Mouse (Mus musculus): ENCODE measurements around the gene Eln. TPM values are rescaled to one million over a fixed set of nuclear protein-coding genes. Genes with fewer than 3 reads are reported as not detected.

Eln gene
- total RNA-seq, 2 experiments from 2014 or later, result 67.1 to 103 TPM

- intact Hi-C loops (cut with DNase I), result loop anchor here (5.0 kb wide), 1 partner anchor 222 kb away; no protein-coding TSS in a partner anchor
Observed at GRCm38 (mm10) chr5:134745801-134746200, 1.3 kb downstream of the Eln start.

GRCm38 (mm10) chr5:134745000-134745399 lies 2.1 kb downstream of the Eln start:
- intact Hi-C loops (cut with DNase I), result loop anchor here (5.0 kb wide), 1 partner anchor 222 kb away; no protein-coding TSS in a partner anchor
- no peak for DNase-seq

More at GRCm38 (mm10) chr5:134745801-134746200, 1.3 kb downstream of the Eln start:
- DNase-seq, result no peak

GRCm38 (mm10) chr5:134743991-134744390 lies 3.1 kb downstream of the Eln start:
- no peak for DNase-seq
- intact Hi-C loops (cut with DNase I), result no loop called here

- intact Hi-C loops (cut with DNase I), result no loop called here
- DNase-seq, result no peak
Observed at GRCm38 (mm10) chr5:134742221-134742795, 4.8 kb downstream of the Eln start.

- intact Hi-C loops (cut with DNase I), result no loop called here
- peak; percentile 61 to 63 for DNase-seq
Observed at GRCm38 (mm10) chr5:134740501-134741341, 6.4 kb downstream of the Eln start.

GRCm38 (mm10) chr5:134739951-134740350 lies 7.2 kb downstream of the Eln start:
- intact Hi-C loops (cut with DNase I), result no loop called here
- DNase-seq, result no peak

- DNase-seq, result no peak
- intact Hi-C loops (cut with DNase I), result no loop called here
Observed at GRCm38 (mm10) chr5:134734920-134735319, 12.2 kb downstream of the Eln start.

- intact Hi-C loops (cut with DNase I), result no loop called here
- no peak for DNase-seq
Observed at GRCm38 (mm10) chr5:134734072-134734471, 13.1 kb downstream of the Eln start.

GRCm38 (mm10) chr5:134733241-134733640 lies 13.9 kb downstream of the Eln start:
- intact Hi-C loops (cut with DNase I), result no loop called here
- no peak for DNase-seq

GRCm38 (mm10) chr5:134729124-134729523 lies 18.0 kb downstream of the Eln start:
- no peak for DNase-seq
- intact Hi-C loops (cut with DNase I), result no loop called here

GRCm38 (mm10) chr5:134728535-134728934 lies 18.6 kb downstream of the Eln start:
- no peak for DNase-seq
- intact Hi-C loops (cut with DNase I), result no loop called here

- intact Hi-C loops (cut with DNase I), result no loop called here
- DNase-seq, result no peak
Observed at GRCm38 (mm10) chr5:134727001-134727639, 20.0 kb downstream of the Eln start.

- DNase-seq, result no peak
- intact Hi-C loops (cut with DNase I), result no loop called here
Observed at GRCm38 (mm10) chr5:134725299-134725698, 21.8 kb downstream of the Eln start.

- DNase-seq, result no peak
- intact Hi-C loops (cut with DNase I), result no loop called here
Observed at GRCm38 (mm10) chr5:134720058-134720457, 27.1 kb downstream of the Eln start.

GRCm38 (mm10) chr5:134711076-134711475 lies 36.0 kb downstream of the Eln start:
- intact Hi-C loops (cut with DNase I), result no loop called here
- DNase-seq, result no peak

- intact Hi-C loops (cut with DNase I), result loop anchor here (5.0 kb wide), 1 partner anchor 193 kb away; no protein-coding TSS in a partner anchor
- no peak for DNase-seq
Observed at GRCm38 (mm10) chr5:134709275-134709674, 37.8 kb downstream of the Eln start.

GRCm38 (mm10) chr5:134704157-134704556 lies 43.0 kb downstream of the Eln start:
- DNase-seq, result peak; percentile 76 to 81
- intact Hi-C loops (cut with DNase I), result loop anchor here (1.0 to 5.0 kb wide), 4 partner anchors 37 to 212 kb away; partner anchors contain the start of gene Lat2

GRCm38 (mm10) chr5:134695539-134695938 lies 51.6 kb downstream of the Eln start:
- intact Hi-C loops (cut with DNase I), result loop anchor here (5.0 kb wide), 1 partner anchor 38 kb away; no protein-coding TSS in a partner anchor
- DNase-seq, result no peak

- no peak for DNase-seq
- intact Hi-C loops (cut with DNase I), result loop anchor here (5.0 kb wide), 1 partner anchor 38 kb away; no protein-coding TSS in a partner anchor
Observed at GRCm38 (mm10) chr5:134695082-134695481, 52.0 kb downstream of the Eln start.

GRCm38 (mm10) chr5:134692704-134693103 lies 54.4 kb downstream of the Eln start:
- intact Hi-C loops (cut with DNase I), result no loop called here
- no peak for DNase-seq

- intact Hi-C loops (cut with DNase I), result loop anchor here (1.0 to 5.0 kb wide), 2 partner anchors 12 to 46 kb away; no protein-coding TSS in a partner anchor
- DNase-seq, result peak; percentile 99
Observed at GRCm38 (mm10) chr5:134688718-134689284, 58.3 kb downstream of the Eln start.
